Mouse (Mus musculus) ovary, postnatal 14 days (tissue): ENCODE results near the gene Tmem184a.

Source experiments
- DNase-seq: peaks from one replicate; pipeline ENCODE4 v3.0.0; 2022; ENCODE audit warnings: low spot score

Tmem184a gene

GRCm38 (mm10) chr5:139813126-139813490 lies 6.6 kb downstream of the Tmem184a start:
- no peak for DNase-seq

GRCm38 (mm10) chr5:139812398-139813125 lies 7.2 kb downstream of the Tmem184a start:
- no peak for DNase-seq

GRCm38 (mm10) chr5:139811677-139812397 lies 7.9 kb downstream of the Tmem184a start:
- DNase-seq, result no peak

- DNase-seq, result no peak
These were observed 10.3 kb downstream of the Tmem184a start for GRCm38 (mm10) chr5:139809397-139809796.

GRCm38 (mm10) chr5:139805924-139806323 lies 13.8 kb downstream of the Tmem184a start:
- DNase-seq, result no peak

- no peak for DNase-seq
These were observed 15.1 kb downstream of the Tmem184a start for GRCm38 (mm10) chr5:139804573-139805111.

- DNase-seq, result no peak
These were observed 15.6 kb downstream of the Tmem184a start for GRCm38 (mm10) chr5:139804107-139804551.

GRCm38 (mm10) chr5:139803601-139804102 lies 16.1 kb downstream of the Tmem184a start:
- DNase-seq, result peak; percentile 43

GRCm38 (mm10) chr5:139803165-139803564 lies 16.6 kb downstream of the Tmem184a start:
- no peak for DNase-seq

GRCm38 (mm10) chr5:139801880-139802279 lies 17.8 kb downstream of the Tmem184a start:
- DNase-seq, result no peak

- no peak for DNase-seq
These were observed 18.5 kb downstream of the Tmem184a start for GRCm38 (mm10) chr5:139801231-139801630.

- no peak for DNase-seq
These were observed 19.7 kb downstream of the Tmem184a start for GRCm38 (mm10) chr5:139799801-139800590.

GRCm38 (mm10) chr5:139799041-139799440 lies 20.7 kb downstream of the Tmem184a start:
- no peak for DNase-seq

GRCm38 (mm10) chr5:139798168-139798900 lies 21.4 kb downstream of the Tmem184a start:
- no peak for DNase-seq

- DNase-seq, result peak; percentile 87
These were observed 22.1 kb downstream of the Tmem184a start for GRCm38 (mm10) chr5:139797473-139798167.

- DNase-seq, result peak; percentile 48
These were observed 22.8 kb downstream of the Tmem184a start for GRCm38 (mm10) chr5:139796900-139797299.

GRCm38 (mm10) chr5:139796001-139796620 lies 23.6 kb downstream of the Tmem184a start:
- DNase-seq, result no peak

GRCm38 (mm10) chr5:139794938-139795337 lies 24.8 kb downstream of the Tmem184a start:
- no peak for DNase-seq

GRCm38 (mm10) chr5:139794137-139794536 lies 25.6 kb downstream of the Tmem184a start:
- DNase-seq, result no peak
